Mouse (Mus musculus): ENCODE measurements around the gene Nanos3. TPM values are rescaled to one million over a fixed set of nuclear protein-coding genes. Genes with fewer than 3 reads are reported as not detected.
A peak's percentile ranks its signal among the peaks of the same experiment; 100 is the strongest.

The Nanos3 gene
- 1.1 TPM for polyA plus RNA-seq (2012; fragmentation: generic; extraction: Trizol)
- long read RNA-seq, experiment 1, partial matches to known transcripts: 0 of 1 reads
- long read RNA-seq, experiment 1, other reads (novel, unspliced or antisense): 1 of 1 reads
- long read RNA-seq, experiment 2: 0 reads

DNA sequence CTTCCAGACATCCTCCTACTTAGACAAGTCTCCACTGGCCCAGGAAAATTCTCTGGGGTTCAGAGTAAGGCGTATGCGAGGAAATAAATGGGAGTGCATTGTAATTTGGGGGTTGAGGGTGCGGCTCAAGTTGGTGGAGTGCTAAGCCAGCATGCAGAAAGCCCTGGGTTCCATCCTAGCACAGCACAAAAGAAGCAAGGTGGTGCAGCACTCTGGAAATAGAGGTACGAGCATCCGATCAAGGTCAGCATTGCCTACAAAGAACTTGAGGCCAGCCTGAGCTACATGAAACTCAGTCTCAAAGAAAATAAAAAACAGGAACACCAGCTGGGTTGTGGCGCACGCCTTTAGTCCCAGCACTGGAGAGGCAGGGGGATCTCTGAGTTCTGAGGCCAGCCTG lies at the start of gene Nanos3:
Gene Nanos3 (minus strand): TSS at position 101 of the 400 bp plus-strand sequence.
- Histone ChIP-seq H3K79me2 (ENCODE audit: control insufficient read depth, insufficient read depth) (peaks cover 13% of the 10 kb centered on the region), H3K4me3 (ENCODE audit: insufficient read depth, poor library complexity, severe bottlenecking) (peak within 1 kb of the TSS; percentile 43), H3K79me3 (ENCODE audit: low read depth) (peaks cover 1% of the 10 kb centered on the region), H3ac (ENCODE audit: control insufficient read depth, insufficient read length, low read depth) (peak within 1 kb of the TSS; percentile 94), H3K36me3 (ENCODE audit: control insufficient read depth, insufficient read depth) (no peaks in the 10 kb centered on the region), H3K27me3 (ENCODE audit: control insufficient read depth, insufficient read depth, insufficient read length) (no peaks in the 10 kb centered on the region)
- no peak for TF ChIP-seq FOSL1 (IDR thresholded peaks at IDR 0.05; ENCODE audit: insufficient read depth, low read length, poor library complexity, severe bottlenecking)
- TF ChIP-seq USF1 (IDR thresholded peaks at IDR 0.05; ENCODE audit: low read depth): no peak
- TF ChIP-seq CEBPB (IDR thresholded peaks at IDR 0.05; ENCODE audit: low read depth): no peak
- no peak for TF ChIP-seq MYOG (IDR thresholded peaks at IDR 0.05; ENCODE audit: control insufficient read depth, extremely low read depth, insufficient read length)
- TF ChIP-seq MYOD1 (IDR thresholded peaks at IDR 0.05; ENCODE audit: control insufficient read depth, insufficient read length, low read depth): no peak
- no peak for TF ChIP-seq CTCF (IDR thresholded peaks at IDR 0.05; ENCODE audit: control insufficient read depth, insufficient read depth, insufficient read length)
- no peak for TF ChIP-seq MAX (IDR thresholded peaks at IDR 0.05)

DNA sequence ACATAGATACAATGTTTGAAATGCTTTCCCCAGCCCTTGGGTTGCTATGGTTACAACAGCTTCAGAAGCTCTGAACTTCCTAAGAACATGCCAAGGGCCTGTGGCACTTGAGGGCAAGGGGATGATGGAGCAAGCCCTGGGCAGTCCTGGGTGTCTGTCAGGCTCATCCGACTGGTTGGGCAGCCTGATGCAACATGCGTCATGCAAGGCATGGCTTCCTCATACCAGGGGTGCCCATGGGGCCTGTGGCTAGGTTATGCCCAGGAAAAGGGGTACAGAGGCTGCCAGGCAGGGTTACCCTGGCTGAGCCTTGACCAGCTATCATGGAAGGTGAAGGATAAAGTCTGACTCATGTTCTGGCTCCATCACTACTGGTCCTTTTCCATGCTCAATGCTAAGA lies 48.0 kb upstream of the Nanos3 start:
- H3K36me3 ChIP-seq (ENCODE audit: control insufficient read depth, insufficient read depth): peaks cover 11% of the 10 kb centered on the region
- H3K4me3 ChIP-seq (ENCODE audit: insufficient read depth, poor library complexity, severe bottlenecking): no peak overlapping the region
- no peaks in the 10 kb centered on the region for H3K79me3 ChIP-seq (ENCODE audit: low read depth)
- H3K27me3 ChIP-seq (ENCODE audit: control insufficient read depth, insufficient read depth, insufficient read length): no peaks in the 10 kb centered on the region
- TF ChIP-seq CEBPB (IDR thresholded peaks at IDR 0.05; ENCODE audit: low read depth): no peak
- TF ChIP-seq USF1 (IDR thresholded peaks at IDR 0.05; ENCODE audit: low read depth): no peak
- no peak for TF ChIP-seq FOSL1 (IDR thresholded peaks at IDR 0.05; ENCODE audit: insufficient read depth, low read length, poor library complexity, severe bottlenecking)
- no peak overlapping the region for H3ac ChIP-seq (ENCODE audit: control insufficient read depth, insufficient read length, low read depth)
- H3K79me2 ChIP-seq (ENCODE audit: control insufficient read depth, insufficient read depth): peaks cover 21% of the 10 kb centered on the region

GRCm38 (mm10) chr8:84230735-84231134 lies 45.7 kb upstream of the Nanos3 start:
- no peak overlapping the region for H3ac ChIP-seq (ENCODE audit: control insufficient read depth, insufficient read length, low read depth)
- no peak overlapping the region for H3K4me3 ChIP-seq (ENCODE audit: insufficient read depth, poor library complexity, severe bottlenecking)
- H3K79me2 ChIP-seq (ENCODE audit: control insufficient read depth, insufficient read depth): peaks cover 12% of the 10 kb centered on the region
- peaks cover 19% of the 10 kb centered on the region for H3K36me3 ChIP-seq (ENCODE audit: control insufficient read depth, insufficient read depth)
- TF ChIP-seq CTCF (IDR thresholded peaks at IDR 0.05; ENCODE audit: control insufficient read depth, insufficient read depth, insufficient read length) (peak; percentile 52), CEBPB (IDR thresholded peaks at IDR 0.05; ENCODE audit: low read depth) (no peak)
- H3K27me3 ChIP-seq (ENCODE audit: control insufficient read depth, insufficient read depth, insufficient read length): no peaks in the 10 kb centered on the region
- no peaks in the 10 kb centered on the region for H3K79me3 ChIP-seq (ENCODE audit: low read depth)

DNA sequence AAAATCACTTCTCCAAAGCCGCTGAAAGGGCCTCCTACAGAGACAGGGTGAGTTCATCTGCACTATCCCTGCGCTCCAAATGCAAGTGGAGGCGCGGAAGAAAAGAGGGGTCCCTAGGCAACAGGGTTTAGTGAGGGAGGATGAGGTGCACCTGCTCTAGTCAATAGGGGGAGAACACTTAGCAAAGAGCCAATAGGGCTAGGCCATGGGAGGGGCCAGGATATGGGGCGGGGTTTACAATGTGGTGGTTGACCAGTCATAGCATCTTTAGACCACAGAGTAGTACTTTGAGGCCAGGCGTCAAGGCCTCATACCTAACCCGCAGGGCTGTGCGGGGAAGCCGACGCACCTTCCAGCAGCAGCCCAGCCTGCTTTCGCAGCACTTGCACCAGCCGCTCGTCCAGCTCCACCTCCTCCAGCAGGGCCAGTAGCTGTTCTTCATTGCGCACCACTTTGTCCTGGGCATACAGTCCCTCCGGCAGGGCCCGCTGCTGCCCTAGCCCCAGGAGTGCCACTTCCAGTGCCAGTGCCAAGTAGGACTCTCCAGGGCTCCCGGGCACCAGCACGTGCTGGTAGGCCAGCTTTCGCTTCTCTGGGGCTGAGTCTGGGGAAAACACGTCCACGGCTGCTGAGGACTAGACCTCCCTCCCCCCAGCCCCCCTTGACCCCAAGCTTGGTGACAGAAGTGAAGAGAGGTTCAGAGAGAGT lies 38.5 kb upstream of the Nanos3 start:
- peaks cover 34% of the 10 kb centered on the region for H3K36me3 ChIP-seq (ENCODE audit: control insufficient read depth, insufficient read depth)

GRCm38 (mm10) chr8:84222566-84223165 lies 37.6 kb upstream of the Nanos3 start:
- TF ChIP-seq USF1 (IDR thresholded peaks at IDR 0.05; ENCODE audit: low read depth) (no peak), MAX (IDR thresholded peaks at IDR 0.05) (no peak), CTCF (IDR thresholded peaks at IDR 0.05; ENCODE audit: control insufficient read depth, insufficient read depth, insufficient read length) (no peak), MYOD1 (IDR thresholded peaks at IDR 0.05; ENCODE audit: control insufficient read depth, insufficient read length, low read depth) (no peak), MYOG (IDR thresholded peaks at IDR 0.05; ENCODE audit: control insufficient read depth, extremely low read depth, insufficient read length) (no peak), CEBPB (IDR thresholded peaks at IDR 0.05; ENCODE audit: low read depth) (no peak), FOSL1 (IDR thresholded peaks at IDR 0.05; ENCODE audit: insufficient read depth, low read length, poor library complexity, severe bottlenecking) (no peak)
- Histone ChIP-seq H3ac (ENCODE audit: control insufficient read depth, insufficient read length, low read depth) (no peak overlapping the region), H3K27me3 (ENCODE audit: control insufficient read depth, insufficient read depth, insufficient read length) (no peaks in the 10 kb centered on the region), H3K36me3 (ENCODE audit: control insufficient read depth, insufficient read depth) (peaks cover 29% of the 10 kb centered on the region), H3K79me3 (ENCODE audit: low read depth) (no peaks in the 10 kb centered on the region), H3K4me3 (ENCODE audit: insufficient read depth, poor library complexity, severe bottlenecking) (no peak overlapping the region), H3K79me2 (ENCODE audit: control insufficient read depth, insufficient read depth) (no peaks in the 10 kb centered on the region)

More for the DNA sequence above, 38.5 kb upstream of the Nanos3 start:
- H3K4me3 ChIP-seq (ENCODE audit: insufficient read depth, poor library complexity, severe bottlenecking): no peak overlapping the region
- H3ac ChIP-seq (ENCODE audit: control insufficient read depth, insufficient read length, low read depth): no peak overlapping the region
- H3K79me2 ChIP-seq (ENCODE audit: control insufficient read depth, insufficient read depth): no peaks in the 10 kb centered on the region
- TF ChIP-seq FOSL1 (IDR thresholded peaks at IDR 0.05; ENCODE audit: insufficient read depth, low read length, poor library complexity, severe bottlenecking): no peak
- TF ChIP-seq CTCF (IDR thresholded peaks at IDR 0.05; ENCODE audit: control insufficient read depth, insufficient read depth, insufficient read length): no peak
- no peak for TF ChIP-seq MYOG (IDR thresholded peaks at IDR 0.05; ENCODE audit: control insufficient read depth, extremely low read depth, insufficient read length)
- TF ChIP-seq CEBPB (IDR thresholded peaks at IDR 0.05; ENCODE audit: low read depth): no peak
- TF ChIP-seq USF1 (IDR thresholded peaks at IDR 0.05; ENCODE audit: low read depth): no peak
- no peak for TF ChIP-seq MAX (IDR thresholded peaks at IDR 0.05)
- TF ChIP-seq MYOD1 (IDR thresholded peaks at IDR 0.05; ENCODE audit: control insufficient read depth, insufficient read length, low read depth): no peak
- no peaks in the 10 kb centered on the region for H3K27me3 ChIP-seq (ENCODE audit: control insufficient read depth, insufficient read depth, insufficient read length)
- H3K79me3 ChIP-seq (ENCODE audit: low read depth): no peaks in the 10 kb centered on the region
